Mouse (Mus musculus) lung, postnatal 36 days (tissue): Measurements from ENCODE around the gene Fah.

Experiments
- DNase-seq: peaks from one replicate; pipeline ENCODE4 v3.0.0; 2022; ENCODE audit warnings: mixed read lengths

The Fah gene

GRCm38 (mm10) chr7:84606293-84606749 lies at the start of gene Fah:
TSS of gene Fah (minus strand) at chr7:84606722.
- peak; percentile 86 for DNase-seq

- DNase-seq: no peak
Measured at GRCm38 (mm10) chr7:84652740-84653139, 46.2 kb upstream of the Fah start.

- DNase-seq: no peak
Measured at GRCm38 (mm10) chr7:84651987-84652321, 45.4 kb upstream of the Fah start.

GRCm38 (mm10) chr7:84651303-84651986 lies 44.9 kb upstream of the Fah start:
- DNase-seq: no peak

- no peak for DNase-seq
Measured at GRCm38 (mm10) chr7:84649016-84649415, 42.5 kb upstream of the Fah start.

GRCm38 (mm10) chr7:84646256-84646655 lies 39.7 kb upstream of the Fah start:
- peak; percentile 73 for DNase-seq

GRCm38 (mm10) chr7:84643270-84643998 lies 36.9 kb upstream of the Fah start:
- no peak for DNase-seq

- no peak for DNase-seq
Measured at GRCm38 (mm10) chr7:84642159-84642928, 35.8 kb upstream of the Fah start.

GRCm38 (mm10) chr7:84636939-84637338 lies 30.4 kb upstream of the Fah start:
- DNase-seq: no peak

GRCm38 (mm10) chr7:84631878-84632277 lies 25.4 kb upstream of the Fah start:
- no peak for DNase-seq

GRCm38 (mm10) chr7:84623718-84624117 lies 17.2 kb upstream of the Fah start:
- DNase-seq: no peak

- DNase-seq: no peak
Measured at GRCm38 (mm10) chr7:84620956-84621355, 14.4 kb upstream of the Fah start.

- DNase-seq: no peak
Measured at GRCm38 (mm10) chr7:84618951-84619350, 12.4 kb upstream of the Fah start.

- DNase-seq: no peak
Measured at GRCm38 (mm10) chr7:84612445-84612844, 5.9 kb upstream of the Fah start.

- no peak for DNase-seq
Measured at GRCm38 (mm10) chr7:84611609-84612008, 5.1 kb upstream of the Fah start.

GRCm38 (mm10) chr7:84605704-84606292 lies 724 bp downstream of the Fah start:
- DNase-seq: peak; percentile 96

GRCm38 (mm10) chr7:84605033-84605687 lies 1.4 kb downstream of the Fah start:
- DNase-seq: peak; percentile 12

GRCm38 (mm10) chr7:84604501-84604900 lies 2.0 kb downstream of the Fah start:
- peak; percentile 61 for DNase-seq

GRCm38 (mm10) chr7:84601331-84601730 lies 5.2 kb downstream of the Fah start:
- DNase-seq: no peak

GRCm38 (mm10) chr7:84600631-84601030 lies 5.9 kb downstream of the Fah start:
- DNase-seq: no peak

GRCm38 (mm10) chr7:84596633-84597032 lies 9.9 kb downstream of the Fah start:
- DNase-seq: no peak

GRCm38 (mm10) chr7:84596002-84596401 lies 10.5 kb downstream of the Fah start:
- no peak for DNase-seq

GRCm38 (mm10) chr7:84594917-84595303 lies 11.6 kb downstream of the Fah start:
- DNase-seq: no peak
